Mouse (Mus musculus) mature B cell (primary cell): Measurements from ENCODE around the gene Prkag3.

Experiments
- in situ Hi-C: fragments of 300-500 bp; cut with MboI; formaldehyde crosslinking; loops from 2 replicates; pipeline ENCODE4 v1.14.3; 2019

Prkag3 gene

GRCm38 (mm10) chr1:74713099-74713858 lies 35.7 kb downstream of the Prkag3 start, which contains the start of gene Cyp27a1:
TSS of gene Cyp27a1 (plus strand) at chr1:74713574.
- in situ Hi-C loops = no loop called here

GRCm38 (mm10) chr1:74712461-74713098 lies 36.4 kb downstream of the Prkag3 start:
- in situ Hi-C loops = no loop called here

GRCm38 (mm10) chr1:74712046-74712445 lies 37.0 kb downstream of the Prkag3 start:
- in situ Hi-C loops = no loop called here

- in situ Hi-C loops = no loop called here
These were observed 39.5 kb downstream of the Prkag3 start for GRCm38 (mm10) chr1:74709566-74709965.

- in situ Hi-C loops = no loop called here
These were observed 44.0 kb downstream of the Prkag3 start for GRCm38 (mm10) chr1:74705016-74705415.

- in situ Hi-C loops = no loop called here
These were observed 44.9 kb downstream of the Prkag3 start for GRCm38 (mm10) chr1:74704156-74704555.

GRCm38 (mm10) chr1:74702142-74702553 lies 46.9 kb downstream of the Prkag3 start:
- in situ Hi-C loops = no loop called here

- in situ Hi-C loops = no loop called here
These were observed 50.2 kb downstream of the Prkag3 start for GRCm38 (mm10) chr1:74698791-74699190.

GRCm38 (mm10) chr1:74698353-74698752 lies 50.7 kb downstream of the Prkag3 start:
- in situ Hi-C loops = no loop called here

- in situ Hi-C loops = no loop called here
These were observed 51.6 kb downstream of the Prkag3 start for GRCm38 (mm10) chr1:74697416-74697815.

- in situ Hi-C loops = no loop called here
These were observed 53.2 kb downstream of the Prkag3 start for GRCm38 (mm10) chr1:74695836-74696235.

GRCm38 (mm10) chr1:74693891-74694583 lies 55.0 kb downstream of the Prkag3 start:
- in situ Hi-C loops = no loop called here
